Mouse (Mus musculus): ENCODE results near the gene Prdm1.

The Prdm1 gene

GRCm38 (mm10) chr10:44457791-44458533, 70.3 kb downstream of the Prdm1 start:
- DNase-seq (ENCODE audit: low read depth in 2 of 2, low spot score in 2 of 2), result no peak

- no peak for DNase-seq (ENCODE audit: low read depth in 2 of 2, low spot score in 2 of 2)
These were observed 71.3 kb downstream of the Prdm1 start for GRCm38 (mm10) chr10:44456757-44457595.

GRCm38 (mm10) chr10:44454753-44455152, 73.5 kb downstream of the Prdm1 start:
- DNase-seq (ENCODE audit: low read depth in 2 of 2, low spot score in 2 of 2), result no peak

DNA sequence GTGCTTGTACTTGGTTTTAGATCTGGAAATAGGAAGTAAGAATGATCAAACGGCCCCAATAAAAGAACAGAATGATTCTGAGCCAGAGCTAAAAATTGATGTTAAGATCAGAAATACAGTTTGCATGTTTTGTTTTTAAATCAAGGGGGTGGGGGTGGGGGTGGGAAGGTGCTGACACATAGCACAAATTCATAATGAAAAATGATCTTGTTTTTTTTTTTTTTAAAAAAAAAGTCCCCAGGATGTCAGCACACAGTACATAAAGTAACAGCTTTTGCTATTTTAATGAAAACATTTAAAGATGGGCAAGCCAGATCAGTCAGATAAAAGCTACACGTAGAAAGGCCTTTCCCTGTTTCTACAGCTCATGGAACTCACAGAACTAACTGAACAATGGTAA, 74.2 kb downstream of the Prdm1 start:
- DNase-seq (ENCODE audit: low read depth in 2 of 2, low spot score in 2 of 2), result no peak

DNA sequence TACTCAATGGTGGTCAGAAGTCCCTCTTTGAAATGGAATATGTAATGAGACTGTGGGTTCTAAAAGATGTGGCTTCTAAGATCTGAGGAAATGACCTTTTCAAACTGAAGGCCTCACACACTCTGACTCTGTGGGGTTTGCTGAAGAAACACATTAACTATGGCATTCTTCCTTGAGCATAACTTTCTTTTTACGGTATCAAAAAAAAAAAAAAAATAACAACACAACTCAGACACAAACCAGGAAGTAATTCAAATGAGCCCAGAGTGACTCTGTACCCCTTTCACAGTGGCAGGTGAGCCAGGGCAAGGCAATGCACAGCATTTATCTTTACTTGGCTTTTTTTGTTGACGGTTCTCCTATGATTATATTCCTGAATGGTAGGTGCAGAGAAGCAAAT, 77.5 kb downstream of the Prdm1 start:
- no peak for DNase-seq (ENCODE audit: low read depth in 2 of 2, low spot score in 2 of 2)

DNA sequence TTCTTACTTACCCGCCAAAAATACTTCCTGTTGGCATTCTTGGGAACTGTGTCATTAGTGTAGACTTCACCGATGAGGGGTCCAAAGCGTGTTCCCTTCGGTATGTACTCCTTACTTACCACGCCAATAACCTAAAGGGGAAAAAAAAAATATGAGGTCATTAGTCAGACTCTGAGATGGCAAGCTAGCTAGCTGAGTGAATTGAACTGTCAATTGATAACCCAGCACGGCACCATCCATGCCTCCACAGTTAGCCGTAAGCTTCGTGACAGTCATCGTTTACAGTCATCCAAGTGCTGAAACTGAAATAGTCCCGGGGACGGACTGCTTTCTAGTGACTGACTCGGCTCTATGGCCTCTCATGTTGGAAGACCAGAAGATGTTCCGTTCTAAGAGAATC, 78.2 kb downstream of the Prdm1 start:
- no peak for DNase-seq (ENCODE audit: low read depth in 2 of 2, low spot score in 2 of 2)

- DNase-seq (ENCODE audit: low read depth in 2 of 2, low spot score in 2 of 2), result no peak
These were observed 78.6 kb downstream of the Prdm1 start for GRCm38 (mm10) chr10:44449666-44450065.

GRCm38 (mm10) chr10:44448165-44448564, 80.1 kb downstream of the Prdm1 start:
- DNase-seq (ENCODE audit: low read depth in 2 of 2, low spot score in 2 of 2), result peak; percentile 65 to 81

GRCm38 (mm10) chr10:44447406-44448139, 80.7 kb downstream of the Prdm1 start:
- peak in 1 of 2 experiments; percentile 23 for DNase-seq (ENCODE audit: low read depth in 2 of 2, low spot score in 2 of 2)

GRCm38 (mm10) chr10:44447001-44447400, 81.3 kb downstream of the Prdm1 start:
- no peak for DNase-seq (ENCODE audit: low read depth in 2 of 2, low spot score in 2 of 2)

- DNase-seq (ENCODE audit: low read depth in 2 of 2, low spot score in 2 of 2), result no peak
These were observed 83.9 kb downstream of the Prdm1 start for GRCm38 (mm10) chr10:44444415-44444814.

DNA sequence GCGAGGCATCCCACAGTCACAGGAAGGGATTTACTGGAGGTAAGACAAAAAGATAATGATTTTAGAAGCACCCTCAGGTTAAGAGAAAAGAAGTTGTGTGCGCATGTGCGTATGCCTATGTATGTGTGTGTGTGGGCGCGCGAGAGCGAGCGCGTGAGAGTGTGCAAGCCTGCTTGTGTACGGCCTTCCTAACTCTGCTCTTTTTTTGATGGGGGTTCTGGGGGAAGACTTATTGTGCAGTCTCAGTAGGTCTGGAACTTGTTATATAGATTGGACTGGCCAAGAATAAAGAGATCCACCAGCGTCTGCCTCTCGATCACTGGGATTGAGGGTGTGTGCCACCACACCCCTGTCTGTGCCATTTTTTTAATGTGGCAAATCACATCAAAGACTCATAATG, 84.6 kb downstream of the Prdm1 start:
- no peak for DNase-seq (ENCODE audit: low read depth in 2 of 2, low spot score in 2 of 2)

- DNase-seq (ENCODE audit: low read depth in 2 of 2, low spot score in 2 of 2), result no peak
These were observed 88.6 kb downstream of the Prdm1 start for GRCm38 (mm10) chr10:44439732-44440131.

DNA sequence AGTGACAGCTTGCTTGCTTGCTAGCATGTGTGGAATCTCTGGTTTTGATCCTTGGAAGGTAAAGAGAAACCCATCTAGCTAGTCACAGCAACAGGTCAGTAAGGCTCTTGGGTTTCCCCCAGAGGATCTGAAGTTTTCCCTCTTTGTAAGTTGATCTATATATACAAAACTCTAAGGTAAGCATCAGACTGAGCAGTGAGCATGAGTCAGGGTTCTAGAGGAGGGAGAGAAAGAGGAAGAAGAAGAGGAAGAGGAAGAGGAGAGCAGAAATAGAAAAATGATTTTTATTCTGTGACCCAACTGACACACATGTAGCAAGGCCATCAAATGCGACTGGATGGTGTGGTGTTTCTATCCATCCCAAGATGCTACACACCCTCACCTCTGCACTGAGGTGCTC, 90.7 kb downstream of the Prdm1 start:
- no peak for DNase-seq (ENCODE audit: low read depth in 2 of 2, low spot score in 2 of 2)

GRCm38 (mm10) chr10:44435956-44436355, 92.3 kb downstream of the Prdm1 start:
- DNase-seq (ENCODE audit: low read depth in 2 of 2, low spot score in 2 of 2), result no peak

DNA sequence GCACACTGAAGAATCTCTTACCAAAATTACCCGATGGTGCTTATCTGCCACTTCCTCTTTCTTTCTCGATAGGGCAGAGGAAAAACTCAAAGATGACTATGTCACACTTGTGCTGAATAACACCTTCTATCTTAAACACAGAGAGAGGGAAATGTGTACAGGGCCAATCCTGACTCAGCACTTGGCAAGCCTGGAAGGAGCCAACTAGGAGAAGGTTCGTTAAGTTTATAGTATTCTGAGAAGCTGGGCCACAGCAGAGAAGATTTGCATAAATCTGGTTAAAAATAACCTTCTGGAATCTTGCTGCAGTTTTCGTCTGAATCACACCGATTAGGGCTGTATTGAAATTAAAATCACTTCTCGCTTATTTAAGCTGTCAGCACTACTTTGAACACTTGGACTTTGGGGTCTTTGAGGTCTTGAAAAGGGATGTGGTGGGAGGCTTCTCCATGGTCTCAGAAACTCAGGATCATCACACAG, 93.6 kb downstream of the Prdm1 start:
- DNase-seq (ENCODE audit: low read depth in 2 of 2, low spot score in 2 of 2), result no peak

DNA sequence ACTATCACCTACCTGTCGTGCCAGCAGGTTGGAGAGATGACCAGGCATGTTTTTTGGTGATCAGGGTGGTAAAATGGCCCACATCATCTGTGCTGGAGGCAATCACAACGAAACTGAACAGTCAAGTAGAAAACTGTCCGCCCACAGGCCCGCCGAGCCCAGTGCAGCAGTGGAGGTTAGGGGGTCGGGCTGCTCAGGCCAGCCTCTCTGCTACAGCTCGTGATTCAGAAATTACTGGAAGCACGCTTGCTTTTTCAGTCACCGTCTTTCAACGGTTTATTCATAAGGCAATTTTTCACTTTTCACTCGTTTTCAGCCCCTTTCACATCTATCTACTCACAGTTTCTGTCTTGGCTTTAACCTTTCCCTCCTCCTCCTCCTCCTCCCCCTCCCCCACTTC, 96.1 kb downstream of the Prdm1 start:
- DNase-seq (ENCODE audit: low read depth in 2 of 2, low spot score in 2 of 2), result no peak

DNA sequence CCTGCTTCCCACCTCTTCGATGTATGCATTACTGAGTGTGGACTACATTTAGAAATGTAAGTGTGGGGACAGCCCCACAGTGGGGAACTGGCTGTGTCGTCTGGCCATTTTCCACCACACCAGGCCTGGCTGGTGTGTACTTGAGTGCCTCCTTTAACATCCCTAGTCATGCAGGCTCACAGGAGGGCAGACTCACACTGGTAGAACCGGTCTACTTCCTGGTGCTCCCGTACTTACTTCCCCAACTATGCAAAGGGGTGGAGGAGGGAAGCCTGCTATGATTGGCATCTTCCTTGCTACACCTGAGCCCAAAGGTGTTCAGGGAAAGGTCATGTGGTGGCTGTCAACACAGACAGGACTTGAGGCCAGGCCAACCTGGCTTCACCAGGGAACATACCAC, 96.6 kb downstream of the Prdm1 start:
- no peak for DNase-seq (ENCODE audit: low read depth in 2 of 2, low spot score in 2 of 2)

DNA sequence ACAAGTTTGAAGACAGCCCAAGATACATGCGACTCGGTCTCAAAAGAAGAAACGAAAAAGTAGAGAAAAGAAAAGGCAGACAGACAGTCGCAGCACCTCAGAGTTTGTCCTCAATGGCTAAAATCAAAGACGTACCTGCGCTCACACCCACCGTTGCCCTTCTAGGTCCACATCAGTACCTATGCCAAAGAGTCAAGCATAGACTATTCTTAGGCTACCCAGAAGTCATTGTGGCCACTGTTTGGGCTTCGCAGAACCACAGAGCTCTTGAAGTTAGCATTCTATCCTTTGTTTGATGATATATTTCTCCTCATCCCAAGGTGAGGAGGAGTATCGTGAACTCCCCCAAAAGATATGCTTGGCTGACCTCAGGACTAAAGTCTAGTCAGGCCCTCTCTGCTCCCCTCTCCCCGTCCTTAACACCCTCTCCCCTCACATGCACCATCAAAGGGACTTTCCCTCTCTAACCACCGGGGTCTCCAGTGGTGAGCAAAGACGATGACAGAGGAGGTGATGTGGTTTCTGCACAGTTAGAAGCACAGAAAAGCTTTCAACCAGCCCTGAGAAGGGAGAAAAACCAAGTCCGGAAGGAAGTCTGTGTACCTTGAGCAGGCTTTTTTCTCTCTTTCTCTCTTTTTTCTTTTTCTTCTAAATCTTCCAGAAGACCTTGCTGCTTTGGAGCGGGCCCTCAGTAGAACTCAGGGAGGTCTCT, 99.0 kb downstream of the Prdm1 start:
- peak in 1 of 2 experiments; percentile 53 for DNase-seq (ENCODE audit: low read depth in 2 of 2, low spot score in 2 of 2)

- DNase-seq (ENCODE audit: low read depth in 2 of 2, low spot score in 2 of 2), result no peak
These were observed 100.4 kb downstream of the Prdm1 start for GRCm38 (mm10) chr10:44427891-44428361.

DNA sequence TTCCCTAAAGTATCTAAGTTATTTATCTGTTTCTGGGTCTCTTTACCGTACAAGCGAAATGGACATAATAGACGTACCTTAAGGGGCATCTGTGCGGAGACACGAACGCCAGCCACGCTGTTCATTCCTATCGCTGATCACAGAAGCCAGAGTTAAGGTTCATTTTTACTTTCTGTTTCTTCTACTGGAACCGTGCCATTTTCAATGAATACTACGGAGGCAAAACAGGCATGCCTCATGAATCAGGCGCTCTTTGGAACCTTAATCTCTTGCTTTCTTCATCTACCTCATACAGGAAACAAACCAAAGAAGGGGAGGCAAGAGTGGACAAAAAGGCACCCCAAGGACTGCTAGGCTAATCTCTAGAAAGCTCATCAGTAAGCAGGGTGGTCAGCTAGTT, 100.9 kb downstream of the Prdm1 start:
- no peak for DNase-seq (ENCODE audit: low read depth in 2 of 2, low spot score in 2 of 2)
